Mouse (Mus musculus): Measurements from ENCODE around the gene C9orf72.
"Not testable (repeated sequence)": the region's sequence is repeated elsewhere in the genome, so short reads cannot be mapped to it uniquely, and the experiment has no call there.

Gene C9orf72

DNA sequence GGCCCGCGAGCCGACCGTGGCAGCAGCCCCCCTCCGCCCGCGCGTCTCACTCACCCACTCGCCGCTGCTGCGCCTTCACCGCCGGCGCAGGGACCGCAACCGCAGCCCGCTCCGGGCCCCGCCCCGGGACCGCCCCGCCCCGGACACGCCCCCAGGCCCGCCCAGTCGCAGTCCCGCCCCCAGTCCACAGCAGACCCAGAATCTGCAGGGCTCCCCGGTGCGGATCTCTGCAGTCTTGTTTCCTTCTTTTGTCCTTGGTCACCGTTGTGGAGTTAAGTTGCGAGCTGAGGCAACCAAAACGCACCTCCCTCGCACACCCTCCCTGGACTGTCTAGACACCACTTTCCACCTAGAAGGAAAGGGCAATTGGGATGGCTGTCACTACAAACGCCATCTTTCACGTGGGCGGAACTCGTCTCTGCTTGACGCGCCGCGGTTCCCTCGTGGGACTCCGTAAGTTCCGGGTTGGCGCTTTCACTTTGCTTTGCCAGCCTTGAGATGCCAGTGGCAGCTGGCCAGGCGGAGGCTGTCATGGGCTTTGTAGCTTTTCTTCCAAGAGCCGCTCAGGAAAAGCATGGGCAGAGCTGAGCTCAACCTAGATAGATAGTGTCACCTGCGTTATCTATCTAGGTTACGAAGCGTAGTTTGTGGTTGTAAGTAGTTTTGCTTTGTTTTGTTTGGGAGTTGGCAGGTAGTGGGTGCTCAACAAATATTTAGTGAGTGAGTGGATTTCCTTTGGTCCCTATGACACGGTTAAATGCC, at the start of gene C9orf72:
Gene C9orf72, minus strand, starts transcription at position 442 of the 762 bp plus-strand sequence.
- peak; percentile 96 to 99 for DNase-seq

DNA sequence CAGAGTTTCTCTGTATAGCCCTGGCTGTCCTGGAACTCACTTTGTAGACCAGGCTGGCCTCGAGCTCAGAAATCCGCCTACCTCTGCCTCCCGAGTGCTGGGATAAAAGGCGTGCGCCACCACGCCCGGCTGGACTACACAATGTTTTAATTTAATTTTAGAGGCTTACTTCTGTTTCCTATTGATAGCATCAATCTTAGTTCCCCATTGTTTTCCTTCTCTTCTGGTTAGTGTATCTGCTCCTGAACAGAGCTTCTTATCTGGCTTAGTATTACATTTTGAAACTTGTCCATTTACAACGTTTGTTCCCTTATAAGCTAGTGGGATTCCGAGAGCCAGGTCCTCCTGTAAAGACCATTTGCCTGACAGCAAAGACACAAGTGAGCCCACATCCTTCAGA, 33.0 kb upstream of the C9orf72 start:
- DNase-seq = no peak

- no peak for DNase-seq
Observed at GRCm38 (mm10) chr4:35244023-35244422, 18.0 kb upstream of the C9orf72 start.

GRCm38 (mm10) chr4:35241735-35242134, 15.8 kb upstream of the C9orf72 start:
- DNase-seq = no peak

- DNase-seq = no peak
Observed at GRCm38 (mm10) chr4:35238696-35239095, 12.7 kb upstream of the C9orf72 start.

GRCm38 (mm10) chr4:35238240-35238639, 12.3 kb upstream of the C9orf72 start:
- DNase-seq = not testable (repeated sequence)

DNA sequence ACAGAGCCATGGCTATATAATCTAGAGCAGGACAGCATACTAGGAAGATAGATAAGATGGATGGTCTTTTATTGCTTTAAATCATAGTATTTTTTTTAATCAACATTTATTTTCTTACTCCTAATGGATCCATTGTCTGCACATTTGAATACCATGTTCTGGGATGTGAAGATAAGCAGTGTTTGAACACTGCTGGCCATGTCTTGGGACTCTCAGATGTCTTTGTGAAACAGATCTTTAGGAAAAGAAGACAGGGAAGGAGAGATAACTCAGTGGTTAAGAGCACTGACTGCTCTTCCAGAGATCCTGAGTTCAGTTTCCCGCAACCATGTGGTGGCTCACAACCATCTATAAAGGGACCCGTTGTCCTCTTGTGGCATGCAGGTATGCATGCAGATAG, 10.3 kb upstream of the C9orf72 start:
- DNase-seq = no peak

DNA sequence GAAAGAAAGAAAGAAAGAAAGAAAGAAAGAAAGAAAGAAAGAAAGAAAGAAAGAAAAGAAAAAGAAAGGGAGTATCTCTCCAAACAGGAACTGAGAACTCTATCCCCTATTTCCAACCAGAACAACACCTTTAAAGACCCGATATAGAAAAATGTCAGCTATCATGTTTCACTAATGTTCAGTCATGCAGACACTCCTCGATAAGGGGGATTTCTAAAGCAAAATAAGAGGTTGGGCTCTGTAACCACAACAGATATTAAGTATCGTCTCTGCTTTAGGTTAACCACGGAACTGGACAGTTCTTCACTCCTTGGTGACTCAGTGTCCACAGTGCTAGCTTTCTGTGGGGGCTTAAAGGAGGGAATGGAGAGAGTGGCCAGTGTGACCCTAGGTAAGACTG, 2.3 kb upstream of the C9orf72 start:
- no peak for DNase-seq

- no peak for DNase-seq
Observed at GRCm38 (mm10) chr4:35226496-35226992, 569 bp upstream of the C9orf72 start.

DNA sequence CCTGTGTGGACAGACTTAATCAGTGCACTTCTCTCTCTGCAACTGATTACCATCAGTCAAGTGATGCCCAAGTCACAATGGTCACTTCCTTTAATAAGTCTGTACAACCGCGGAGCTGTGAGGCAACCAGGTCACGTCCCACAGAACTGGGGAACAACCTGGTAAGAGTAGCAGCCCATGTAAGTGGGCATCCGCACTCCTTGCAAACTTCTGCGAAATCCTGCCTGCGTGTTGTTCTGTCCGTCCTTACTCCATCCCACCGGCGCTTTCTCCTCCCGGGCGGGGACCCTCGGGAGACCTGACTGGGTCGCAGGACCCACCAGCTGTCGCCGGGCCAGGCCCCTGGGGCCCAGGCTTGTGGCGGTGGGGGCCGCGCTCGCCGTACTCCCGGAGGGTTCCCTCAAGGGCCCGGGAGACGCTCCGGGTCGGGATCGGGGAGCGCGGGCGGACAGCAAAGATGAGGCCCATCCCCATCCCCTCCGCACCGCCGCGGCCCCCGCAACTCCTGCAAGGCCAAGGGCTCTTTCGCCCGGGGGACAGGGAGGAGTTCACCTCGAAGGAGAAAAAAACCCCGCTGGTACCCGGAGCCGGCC, 738 bp downstream of the C9orf72 start:
- peak in 1 of 2 experiments; percentile 35 for DNase-seq

- DNase-seq = no peak
Observed at GRCm38 (mm10) chr4:35224101-35224500, 1.9 kb downstream of the C9orf72 start.

DNA sequence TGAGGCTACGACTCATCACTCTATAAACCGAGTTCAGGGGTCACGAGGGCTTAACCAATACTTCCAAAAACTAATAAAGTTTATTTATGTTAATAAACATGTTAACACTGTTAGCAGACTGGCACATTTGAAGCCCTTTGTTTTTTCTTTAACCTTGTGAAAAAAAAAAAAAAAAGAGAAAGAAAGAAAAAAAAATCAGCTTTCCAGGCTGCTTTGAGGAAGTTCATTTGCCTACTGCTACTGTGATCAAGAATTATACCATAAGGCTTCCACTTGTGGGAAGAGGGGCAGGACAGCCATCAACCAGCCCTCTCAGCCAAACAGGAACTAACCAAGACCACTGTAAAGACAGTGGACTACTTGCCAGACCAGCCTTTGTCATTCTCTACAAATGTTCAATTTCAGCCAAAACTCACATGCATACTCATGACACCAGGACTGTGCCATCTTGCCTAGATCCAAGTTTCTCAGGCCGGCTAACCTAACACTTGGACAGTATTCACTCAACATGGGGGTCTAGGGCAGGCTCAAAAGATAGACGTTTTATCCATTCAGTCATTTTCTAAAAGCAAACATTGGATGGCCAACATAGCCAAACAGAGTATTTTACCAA, 2.5 kb downstream of the C9orf72 start:
- no peak for DNase-seq

GRCm38 (mm10) chr4:35221903-35222302, 4.1 kb downstream of the C9orf72 start:
- DNase-seq = no peak

- no peak for DNase-seq
Observed at GRCm38 (mm10) chr4:35221131-35221530, 4.8 kb downstream of the C9orf72 start.

- no peak for DNase-seq
Observed at GRCm38 (mm10) chr4:35220108-35220731, 5.8 kb downstream of the C9orf72 start.

- no peak for DNase-seq
Observed at GRCm38 (mm10) chr4:35204659-35205058, 21.3 kb downstream of the C9orf72 start.

DNA sequence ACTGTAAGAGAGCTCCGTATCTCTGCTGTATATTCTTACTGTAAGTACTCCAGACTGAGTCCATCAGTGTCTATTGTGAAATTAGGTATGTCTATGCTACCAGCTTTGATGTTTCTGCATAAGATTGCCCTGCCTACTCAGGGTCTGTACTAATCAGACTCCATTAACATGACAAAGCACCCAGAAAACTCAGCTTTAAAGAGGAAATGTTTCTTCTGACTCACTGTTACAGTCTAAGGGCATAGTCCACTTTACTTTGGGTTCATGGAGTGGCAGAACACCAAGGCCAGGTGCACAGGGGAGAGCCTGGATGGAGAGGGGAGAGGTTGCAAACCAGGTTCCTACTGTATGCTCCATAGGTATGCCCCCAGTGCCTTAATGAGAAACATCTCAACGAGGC, 22.3 kb downstream of the C9orf72 start:
- no peak for DNase-seq

DNA sequence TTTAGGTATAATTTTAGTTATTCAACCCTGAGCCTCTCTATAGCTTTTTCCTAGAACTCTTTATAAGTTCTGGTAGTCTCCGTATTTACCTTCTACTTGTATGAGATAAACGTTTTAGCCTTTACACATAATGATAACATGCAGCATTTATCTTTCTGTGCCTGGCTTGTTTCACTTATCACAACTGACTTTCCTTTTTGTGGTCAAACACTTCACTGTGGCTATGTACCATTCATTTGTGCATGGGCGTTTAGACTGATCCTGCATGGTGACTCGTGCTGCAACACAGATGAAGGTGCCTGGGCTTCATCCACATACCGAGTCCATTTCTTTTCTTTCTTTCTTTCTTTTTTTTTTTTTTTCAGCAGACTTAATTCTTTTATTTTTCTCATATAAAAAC, 24.3 kb downstream of the C9orf72 start:
- no peak for DNase-seq

DNA sequence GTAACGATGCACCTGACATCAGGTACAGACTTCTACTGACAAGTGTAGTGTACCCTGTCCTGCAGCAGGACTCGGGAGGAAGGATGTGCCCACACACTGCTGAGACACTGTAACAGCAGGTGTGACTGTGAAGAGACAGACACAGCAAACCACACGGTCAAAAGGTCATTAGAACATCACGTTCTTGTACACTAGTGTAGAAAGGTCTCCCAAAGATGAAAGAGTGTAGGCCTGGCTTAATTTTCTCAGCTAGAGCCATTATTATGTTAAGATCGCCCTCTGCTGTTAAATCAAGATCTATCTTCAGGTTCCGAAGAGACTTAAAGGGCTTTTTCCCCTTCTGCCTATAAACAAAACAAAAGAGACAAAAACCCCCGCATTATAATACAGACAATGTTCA, 33.2 kb downstream of the C9orf72 start:
- no peak for DNase-seq

DNA sequence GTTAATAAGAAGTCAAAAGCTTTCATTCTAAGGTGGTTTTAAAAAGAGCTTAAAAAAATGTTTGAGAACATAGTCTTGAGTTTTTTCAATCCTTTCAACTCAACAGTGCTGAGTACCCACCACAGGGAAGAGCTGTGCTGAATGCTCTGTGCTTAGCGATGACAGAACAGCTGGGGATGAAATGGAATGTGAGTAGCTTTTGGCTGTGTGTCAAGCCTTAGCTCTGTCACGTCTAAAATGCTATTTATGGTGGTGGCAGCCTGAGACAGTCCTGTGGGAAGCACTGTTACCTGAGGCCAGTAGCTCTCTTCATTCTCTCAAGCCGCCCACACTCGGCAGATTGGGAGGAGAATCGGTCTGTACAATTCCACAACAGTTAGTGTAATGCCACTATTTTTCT, 36.2 kb downstream of the C9orf72 start:
- no peak for DNase-seq

DNA sequence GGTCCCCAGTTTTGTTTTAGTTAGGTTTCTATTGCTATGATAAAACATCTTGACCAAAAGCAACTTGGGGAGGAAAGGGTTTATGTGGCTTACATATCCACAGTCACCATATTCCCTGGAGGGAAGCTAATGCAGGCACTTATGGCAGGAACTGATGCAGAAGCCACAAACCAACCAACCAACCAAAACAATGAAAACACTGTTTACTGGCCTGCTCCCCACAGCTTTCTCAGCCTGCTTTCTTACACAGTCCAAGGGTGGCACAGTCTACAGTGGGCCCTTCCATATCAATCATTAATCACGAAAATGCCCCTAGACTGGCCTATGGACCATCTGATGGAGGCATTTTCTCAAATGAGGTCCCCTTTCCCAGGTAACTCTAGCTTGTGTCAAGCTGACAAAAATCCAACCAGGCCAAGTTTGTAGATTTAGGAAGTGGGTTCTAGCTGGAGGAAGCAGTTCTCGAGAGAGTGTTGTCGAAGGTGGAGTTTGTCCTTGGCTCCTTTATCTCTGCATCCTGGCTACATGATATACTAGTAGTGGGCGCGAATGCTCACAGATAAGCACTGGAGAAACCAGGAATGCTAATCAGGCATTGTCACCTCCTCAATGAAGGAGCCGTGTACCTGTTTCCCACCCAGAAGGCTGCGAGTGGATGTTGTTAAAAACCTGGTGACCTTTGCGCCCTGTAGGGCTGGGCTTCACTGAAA, 38.2 kb downstream of the C9orf72 start:
- no peak for DNase-seq

DNA sequence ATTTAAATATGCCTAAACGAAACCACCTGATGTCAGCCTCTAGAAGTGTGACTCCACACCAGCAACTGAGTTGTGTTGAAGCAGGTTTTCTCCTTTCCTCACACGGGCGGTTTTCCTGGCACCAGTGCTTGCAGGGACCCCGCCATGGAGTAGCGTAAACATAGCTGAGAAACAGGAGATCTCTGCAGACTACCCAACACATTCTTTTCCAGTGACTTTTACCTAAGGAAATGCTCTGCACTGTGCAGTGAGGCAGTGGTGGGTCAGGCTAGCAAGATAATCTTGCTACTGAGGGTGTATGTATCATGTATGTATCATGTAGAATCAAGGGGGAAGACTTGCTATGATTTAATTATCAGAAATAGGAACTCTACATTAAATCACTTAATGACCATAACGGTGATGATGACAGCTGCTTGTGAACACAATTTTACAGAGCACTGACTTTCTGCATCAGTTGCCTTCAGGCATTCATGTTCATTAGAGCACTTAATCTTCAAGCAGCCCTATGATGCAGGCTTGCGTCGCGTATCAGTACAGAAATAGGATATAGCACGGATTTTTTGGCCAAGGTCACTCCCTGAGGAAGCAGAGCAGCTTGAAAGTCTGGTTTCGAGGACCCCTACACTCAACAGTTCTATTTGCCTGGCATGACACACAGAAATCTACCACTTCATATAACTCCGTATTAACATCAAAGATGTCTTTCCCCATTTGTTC, 47.9 kb downstream of the C9orf72 start:
- DNase-seq = no peak
